In the genomic region with DNA sequence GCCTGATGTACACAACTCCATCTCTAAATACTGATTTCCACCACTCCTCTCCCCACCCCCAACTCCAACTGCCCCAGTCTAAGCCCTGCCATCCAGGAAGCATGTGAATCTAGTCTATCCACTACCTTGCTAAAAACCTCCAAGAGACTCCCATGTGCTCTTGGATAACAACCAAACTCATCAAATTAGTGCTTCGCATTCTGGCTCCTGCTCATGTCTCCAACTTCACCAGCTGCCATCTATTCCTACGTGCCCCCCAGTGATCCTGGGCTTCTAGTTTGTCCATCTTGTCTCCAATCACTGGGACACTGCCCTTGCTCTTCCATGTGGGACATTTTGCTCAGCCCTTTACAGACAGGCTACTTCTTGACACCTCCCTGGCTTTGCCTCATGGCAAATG, we compare ENCODE assay signal across 20 mouse cellular contexts. TPM values are rescaled to one million over a fixed set of nuclear protein-coding genes. Genes with fewer than 3 reads are reported as not detected.
DNase-seq lines count a peak whose midpoint lies in the region; ATAC-seq and TF ChIP-seq lines count a peak whose summit lies in the region.
"Had no signal": no experiment of that assay in that cellular context is flagged by ENCODE, and none has a peak within 500 bp of the region (broad histone marks: within the 10 kb centered on the region; RNA-seq: fewer than 3 reads in every experiment).

No protein-coding gene starts in this region.

- no peaks in the 10 kb centered on the region for H3K9me3 ChIP-seq in midbrain, postnatal 0 days (ENCODE audit: low read length)
- no peaks in the 10 kb centered on the region for H3K9me3 ChIP-seq in midbrain, embryonic 14.5 days (ENCODE audit: control insufficient read depth, low read length)
- no peaks in the 10 kb centered on the region for H3K9me3 ChIP-seq in neural tube, embryonic 15.5 days (replicated peaks)
- H3K9me3 ChIP-seq: embryonic facial prominence, embryonic 12.5 days; heart, embryonic 15.5 days; limb, embryonic 15.5 days had no signal

- 87% methylated on average over 2 of the region's 2 CpGs for WGBS in midbrain, postnatal 0 days
- WGBS in midbrain, embryonic 14.5 days, result 92% methylated on average over 2 of the region's 2 CpGs
- WGBS in neural tube, embryonic 15.5 days, result 86% methylated on average over 2 of the region's 2 CpGs

- H3K4me1 ChIP-seq in midbrain, postnatal 0 days (ENCODE audit: insufficient read depth, low read length), result no peaks in the 10 kb centered on the region
- 0 out of 2 replicates have a peak, but pooled peaks cover 5% of the 10 kb centered on the region for H3K4me1 ChIP-seq in midbrain, embryonic 14.5 days (ENCODE audit: control insufficient read depth, insufficient read depth, low read length)
- H3K4me1 ChIP-seq in neural tube, embryonic 15.5 days, result peaks cover 4% of the 10 kb centered on the region; the same call in 1 of the 2 replicates
- H3K4me1 ChIP-seq: embryonic facial prominence, embryonic 12.5 days; heart, embryonic 15.5 days; limb, embryonic 15.5 days had no signal

- ATAC-seq in midbrain, postnatal 0 days (ENCODE audit: low FRiP score), result no peak
- no peak for ATAC-seq in midbrain, embryonic 14.5 days (ENCODE audit: low FRiP score, low TSS enrichment)
- ATAC-seq in neural tube, embryonic 15.5 days (ENCODE audit: low FRiP score), result no peak

- TF ChIP-seq CTCF in midbrain, postnatal 0 days (IDR thresholded peaks at IDR 0.05), result no peak

- H3K4me2 ChIP-seq in midbrain, postnatal 0 days (ENCODE audit: low read depth, low read length, poor library complexity, severe bottlenecking), result no peak overlapping the region
- no peak overlapping the region for H3K4me2 ChIP-seq in midbrain, embryonic 14.5 days (ENCODE audit: low read length)
- H3K4me2 ChIP-seq in neural tube, embryonic 15.5 days, result no peak overlapping the region
- H3K4me2 ChIP-seq: embryonic facial prominence, embryonic 12.5 days; heart, embryonic 15.5 days; limb, embryonic 15.5 days had no signal

- no peak overlapping the region for H3K4me3 ChIP-seq in midbrain, postnatal 0 days (ENCODE audit: low read depth, low read length)
- no peak overlapping the region for H3K4me3 ChIP-seq in midbrain, embryonic 14.5 days (replicated peaks; ENCODE audit: low read depth, low read length)
- no peak overlapping the region for H3K4me3 ChIP-seq in neural tube, embryonic 15.5 days (replicated peaks)
- H3K4me3 ChIP-seq: embryonic facial prominence, embryonic 12.5 days; heart, embryonic 15.5 days; limb, embryonic 15.5 days had no signal

- no peak overlapping the region for H3K9ac ChIP-seq in midbrain, postnatal 0 days (replicated peaks; ENCODE audit: low read length, poor library complexity, severe bottlenecking)
- no peak overlapping the region for H3K9ac ChIP-seq in midbrain, embryonic 14.5 days (replicated peaks; ENCODE audit: low read length)
- no peak overlapping the region for H3K9ac ChIP-seq in neural tube, embryonic 15.5 days (replicated peaks)
- H3K9ac ChIP-seq: embryonic facial prominence, embryonic 12.5 days; heart, embryonic 15.5 days; limb, embryonic 15.5 days had no signal

- no peaks in the 10 kb centered on the region for H3K36me3 ChIP-seq in midbrain, postnatal 0 days (ENCODE audit: insufficient read depth, low read length)
- H3K36me3 ChIP-seq in midbrain, embryonic 14.5 days (ENCODE audit: control insufficient read depth, insufficient read depth, low read length), result peaks cover 4% of the 10 kb centered on the region; the same call in 1 of the 2 replicates
- no peaks in the 10 kb centered on the region for H3K36me3 ChIP-seq in neural tube, embryonic 15.5 days
- H3K36me3 ChIP-seq: embryonic facial prominence, embryonic 12.5 days; heart, embryonic 15.5 days; limb, embryonic 15.5 days had no signal

- H3K27me3 ChIP-seq in midbrain, postnatal 0 days (ENCODE audit: insufficient read depth, low read length), result no peaks in the 10 kb centered on the region
- H3K27me3 ChIP-seq in midbrain, embryonic 14.5 days (ENCODE audit: control insufficient read depth, insufficient read depth, low read length), result no peaks in the 10 kb centered on the region
- no peaks in the 10 kb centered on the region for H3K27me3 ChIP-seq in neural tube, embryonic 15.5 days (replicated peaks)
- H3K27me3 ChIP-seq: CH12.LX; embryonic facial prominence, embryonic 12.5 days; heart, embryonic 15.5 days; limb, embryonic 15.5 days had no signal

- no peak overlapping the region for H3K27ac ChIP-seq in midbrain, postnatal 0 days (ENCODE audit: low read depth, low read length)
- no peak overlapping the region for H3K27ac ChIP-seq in midbrain, embryonic 14.5 days (replicated peaks; ENCODE audit: low read depth, low read length)
- H3K27ac ChIP-seq in neural tube, embryonic 15.5 days (replicated peaks), result 0 out of 2 replicates have a peak overlapping the region, but pooled peaks have one; percentile 19
- H3K27ac ChIP-seq: embryonic facial prominence, embryonic 12.5 days; heart, embryonic 15.5 days; limb, embryonic 15.5 days had no signal

- DNase-seq in heart, adult 11 months, result peak; percentile 71
- no peak for DNase-seq in heart, adult 18-20 months
- DNase-seq in midbrain, postnatal 0 days (ENCODE audit: low spot score), result peak; percentile 45
- DNase-seq in midbrain, embryonic 14.5 days, result no peak
- peak; percentile 84 to 88 for DNase-seq in cerebellum, postnatal 10 days
- DNase-seq in lung, postnatal 10 days, result no peak
- no peak for DNase-seq in ovary, postnatal 10 days (ENCODE audit: low spot score)
- DNase-seq: adrenal gland, adult 2 months; kidney, adult 9 months; kidney, postnatal 36 days; spleen, adult 18-20 months; thymus, adult 18-20 months had no signal

RNA-seq across cellular contexts. Expression of a gene that starts 32.2 kb away (rescaled TPM):
- under 1 TPM in 1 of 2 experiments, not detected in 1; 0.05 TPM for total RNA-seq in heart, adult 18-20 months (2021)
- 56.6 and 62.6 TPM in 2 replicates for total RNA-seq in midbrain, postnatal 0 days (2014; rRNA removed)
- polyA plus RNA-seq in midbrain, postnatal 0 days (2015; fragmentation: Nextera tagmentation; extraction: Ambion mirVana), result 33.0 and 37.4 TPM in 2 replicates
- 49.1 and 53.6 TPM in 2 replicates for polyA plus RNA-seq in midbrain, embryonic 14.5 days (2014; fragmentation: Nextera tagmentation; extraction: Ambion mirVana)
- 30.0 and 31.5 TPM in 2 replicates for polyA plus RNA-seq in neural tube, embryonic 15.5 days (2015; fragmentation: Nextera tagmentation; extraction: Ambion mirVana)
- total RNA-seq: adrenal gland, adult 2 months; gastrocnemius, adult 18-20 months had no signal
- polyA plus RNA-seq: adrenal gland, adult 2 months; gonadal fat pad, adult 2 months; liver, embryonic 16.5 days had no signal

Comparison
In these comparisons a context has a peak if more than half of its experiments do, and no peak if none do; other contexts are left out.
1. DNase-seq: peak in heart, adult 11 months (single experiment), midbrain, postnatal 0 days (single experiment) and cerebellum, postnatal 10 days (2 of 2); none in heart, adult 18-20 months (0 of 2), midbrain, embryonic 14.5 days (single experiment), lung, postnatal 10 days (single experiment) and ovary, postnatal 10 days (single experiment).